In genomic region chr2:110172456-110172855, GRCm38 (mm10) we compare ENCODE assay signal across 13 mouse cellular contexts.
DNase-seq lines count a peak whose midpoint lies in the region; ATAC-seq and TF ChIP-seq lines count a peak whose summit lies in the region.
"Had no signal": no experiment of that assay in that cellular context is flagged by ENCODE, and none has a peak within 500 bp of the region (broad histone marks: within the 10 kb centered on the region; RNA-seq: fewer than 3 reads in every experiment).

No protein-coding gene starts in this region.

- no peak overlapping the region for H3K4me2 ChIP-seq in hindbrain, postnatal 0 days (ENCODE audit: low read depth, low read length)
- H3K4me2 ChIP-seq in hindbrain, embryonic 14.5 days (replicated peaks): no peak overlapping the region
- H3K4me2 ChIP-seq in stomach, postnatal 0 days (replicated peaks; ENCODE audit: low read depth): no peak overlapping the region
- H3K4me2 ChIP-seq: lung, embryonic 15.5 days had no signal

- no peak overlapping the region for H3K4me3 ChIP-seq in hindbrain, postnatal 0 days (ENCODE audit: low read length)
- no peak overlapping the region for H3K4me3 ChIP-seq in hindbrain, embryonic 14.5 days (replicated peaks; ENCODE audit: low read length)
- H3K4me3 ChIP-seq in stomach, postnatal 0 days (ENCODE audit: low read depth, low read length): no peak overlapping the region
- H3K4me3 ChIP-seq: lung, embryonic 15.5 days had no signal

- no peaks in the 10 kb centered on the region for H3K9me3 ChIP-seq in hindbrain, postnatal 0 days (ENCODE audit: low read length)
- no peaks in the 10 kb centered on the region for H3K9me3 ChIP-seq in hindbrain, embryonic 14.5 days (ENCODE audit: control insufficient read depth, low read length)
- H3K9me3 ChIP-seq in stomach, postnatal 0 days (ENCODE audit: control insufficient read depth, low read length): no peaks in the 10 kb centered on the region
- H3K9me3 ChIP-seq: lung, embryonic 15.5 days had no signal

- H3K27me3 ChIP-seq in hindbrain, postnatal 0 days (ENCODE audit: insufficient read depth, low read length): no peaks in the 10 kb centered on the region
- H3K27me3 ChIP-seq in hindbrain, embryonic 14.5 days (ENCODE audit: control insufficient read depth, insufficient read depth, low read length): no peaks in the 10 kb centered on the region
- H3K27me3 ChIP-seq in Patski: no peaks in the 10 kb centered on the region
- no peaks in the 10 kb centered on the region for H3K27me3 ChIP-seq in stomach, postnatal 0 days (ENCODE audit: control insufficient read depth, insufficient read depth, low read length)

- 0 out of 2 replicates have a peak, but pooled peaks have one; percentile 28 for ATAC-seq in hindbrain, postnatal 0 days
- no peak for ATAC-seq in hindbrain, embryonic 14.5 days (ENCODE audit: low FRiP score)
- ATAC-seq in Patski: peak; percentile 46
- no peak for ATAC-seq in stomach, postnatal 0 days (ENCODE audit: low FRiP score, low TSS enrichment)
- ATAC-seq: hindbrain, embryonic 16.5 days had no signal

- H3K27ac ChIP-seq in hindbrain, postnatal 0 days: no peak overlapping the region
- H3K27ac ChIP-seq in hindbrain, embryonic 14.5 days: no peak overlapping the region
- H3K27ac ChIP-seq in stomach, postnatal 0 days (replicated peaks): no peak overlapping the region
- H3K27ac ChIP-seq: lung, embryonic 15.5 days had no signal

- in situ Hi-C loops in Patski (cut with MboI; ENCODE audit: low pct_unique_long_range_greater_than_20kb): no loop called here

- no peak for TF ChIP-seq CTCF in hindbrain, postnatal 0 days (IDR thresholded peaks at IDR 0.05; ENCODE audit: low read depth)
- no peak for TF ChIP-seq CTCF in Patski (IDR thresholded peaks at IDR 0.05)
- TF ChIP-seq CTCF in stomach, postnatal 0 days (IDR thresholded peaks at IDR 0.05; ENCODE audit: low read depth): no peak

- no peaks in the 10 kb centered on the region for H3K36me3 ChIP-seq in hindbrain, postnatal 0 days (ENCODE audit: insufficient read depth, low read length)
- H3K36me3 ChIP-seq in hindbrain, embryonic 14.5 days (replicated peaks; ENCODE audit: control insufficient read depth, insufficient read depth): no peaks in the 10 kb centered on the region
- no peaks in the 10 kb centered on the region for H3K36me3 ChIP-seq in stomach, postnatal 0 days (ENCODE audit: control insufficient read depth, insufficient read depth, low read length)
- H3K36me3 ChIP-seq: lung, embryonic 15.5 days had no signal

- POLR2A ChIA-PET in Patski (lab: Charles Lee): no interaction called here

- WGBS in hindbrain, postnatal 0 days: 52% methylated on average over 7 of the region's 7 CpGs
- WGBS in hindbrain, embryonic 14.5 days: 69% methylated on average over 7 of the region's 7 CpGs
- WGBS in stomach, postnatal 0 days: 47% methylated on average over 7 of the region's 7 CpGs

- CTCF ChIA-PET in Patski (lab: Charles Lee): interaction anchor here (1.1 kb wide), 1 partner anchor 17 kb away, joined by 3 read pairs; no protein-coding TSS in a partner anchor

- H3K9ac ChIP-seq in hindbrain, postnatal 0 days (replicated peaks; ENCODE audit: low read length): no peak overlapping the region
- no peak overlapping the region for H3K9ac ChIP-seq in hindbrain, embryonic 14.5 days
- H3K9ac ChIP-seq in stomach, postnatal 0 days (ENCODE audit: low read length): no peak overlapping the region
- H3K9ac ChIP-seq: lung, embryonic 15.5 days had no signal

- DNase-seq in cerebellum, adult 9-10 months: peak; percentile 21
- no peak for DNase-seq in cerebellum, postnatal 4 days (ENCODE audit: low spot score in 2 of 2)
- DNase-seq in hindbrain, postnatal 0 days (ENCODE audit: low spot score): no peak
- no peak for DNase-seq in hindbrain, embryonic 14.5 days (ENCODE audit: low spot score)
- DNase-seq in Patski (ENCODE audit: low read depth, low spot score): no peak
- DNase-seq in cerebellum, postnatal 36 days: peak; percentile 29 to 39
- DNase-seq in layer of hippocampus, postnatal 25 days (ENCODE audit: extremely low spot score in 1 of 2, low spot score in 1 of 2): no peak
- DNase-seq in stomach, postnatal 0 days (ENCODE audit: low spot score): no peak
- DNase-seq: liver; right cerebral cortex, postnatal 25 days; thymus, postnatal 14 days had no signal

- 0 out of 2 replicates have a peak, but pooled peaks cover 3% of the 10 kb centered on the region for H3K4me1 ChIP-seq in hindbrain, postnatal 0 days (ENCODE audit: insufficient read depth, low read length)
- H3K4me1 ChIP-seq in hindbrain, embryonic 14.5 days (replicated peaks; ENCODE audit: control insufficient read depth, insufficient read depth, low read length): peaks cover 3% of the 10 kb centered on the region; the same call in 1 of the 2 replicates
- H3K4me1 ChIP-seq in stomach, postnatal 0 days (replicated peaks; ENCODE audit: control insufficient read depth, insufficient read depth): peaks cover 6% of the 10 kb centered on the region; the same call in 1 of the 2 replicates

- TF ChIP-seq EP300 in stomach, postnatal 0 days (optimal IDR thresholded peaks at IDR 0.05): no peak

Comparison
In these comparisons a context has a peak if more than half of its experiments do, and no peak if none do; other contexts are left out.
1. DNase-seq: peak in cerebellum, adult 9-10 months (single experiment) and cerebellum, postnatal 36 days (2 of 2); none in cerebellum, postnatal 4 days (0 of 2), hindbrain, postnatal 0 days (single experiment), hindbrain, embryonic 14.5 days (single experiment), Patski (single experiment), layer of hippocampus, postnatal 25 days (0 of 2) and stomach, postnatal 0 days (single experiment).
2. ATAC-seq: peak in hindbrain, postnatal 0 days (single experiment) and Patski (single experiment); none in hindbrain, embryonic 14.5 days (single experiment) and stomach, postnatal 0 days (single experiment).